Mouse (Mus musculus) stomach, postnatal 0 days (tissue): Measurements from ENCODE around the gene Glis2.

ENCODE experiments used
- CTCF ChIP-seq: IDR thresholded peaks from 2 replicates; pipeline ENCODE4 v1.5.1; 2016; ENCODE audit warnings: antibody characterized with exemption, low read depth, mild to moderate bottlenecking, moderate library complexity
- EP300 ChIP-seq: optimal IDR thresholded peaks from 2 replicates; pipeline ENCODE3; 2016; ENCODE audit warnings: antibody characterized with exemption

DNA sequence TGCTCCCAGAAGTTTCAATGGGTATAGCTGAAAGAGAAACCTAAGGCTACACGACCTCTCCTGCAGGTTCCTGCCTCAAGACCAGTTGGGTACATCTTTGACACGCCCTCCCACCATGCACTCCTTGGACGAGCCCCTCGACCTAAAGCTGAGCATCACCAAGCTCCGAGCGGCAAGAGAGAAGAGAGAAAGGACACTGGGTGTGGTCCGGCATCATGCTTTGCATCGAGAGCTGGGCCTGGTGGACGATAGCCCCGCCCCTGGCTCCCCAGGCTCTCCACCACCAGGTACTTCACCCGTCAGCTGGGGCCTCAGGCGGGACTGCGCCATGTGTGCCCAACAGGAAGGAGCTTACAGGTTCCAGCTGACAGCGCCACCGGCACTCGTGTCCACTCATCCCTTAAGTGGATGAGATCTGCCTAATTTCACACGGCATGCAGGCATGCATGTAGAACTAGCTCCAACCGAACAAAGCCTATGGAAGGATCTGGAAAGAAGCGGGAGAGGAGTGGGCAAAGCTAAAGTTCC is 14.1 kb downstream of the Glis2 start:
- TF ChIP-seq CTCF (no peak), EP300 (no peak)
